Mouse (Mus musculus): Measurements from ENCODE around the gene Asb17. TPM values are rescaled to one million over a fixed set of nuclear protein-coding genes. Genes with fewer than 3 reads are reported as not detected.
"Not testable (repeated sequence)": the region's sequence is repeated elsewhere in the genome, so short reads cannot be mapped to it uniquely, and the experiment has no call there.

The Asb17 gene
- polyA plus RNA-seq, 1 experiment from 2014 or later: not detected

- H3K36me3 ChIP-seq (ENCODE audit: inconsistent target): no peaks in the 10 kb centered on the region
- 92% methylated on average over 4 of the region's 4 CpGs for WGBS (ENCODE audit: missing documents)
- no peak overlapping the region for H3K27ac ChIP-seq
- H3K4me3 ChIP-seq (ENCODE audit: inconsistent target): no peak overlapping the region
- H3K79me2 ChIP-seq (ENCODE audit: inconsistent target): no peaks in the 10 kb centered on the region
Measured at GRCm38 (mm10) chr3:153846109-153846508, 2.1 kb downstream of the Asb17 start.

- Histone ChIP-seq H3K27ac (no peak overlapping the region), H3K79me2 (ENCODE audit: inconsistent target) (no peaks in the 10 kb centered on the region), H3K36me3 (ENCODE audit: inconsistent target) (no peaks in the 10 kb centered on the region), H3K4me3 (ENCODE audit: inconsistent target) (no peak overlapping the region)
- WGBS (ENCODE audit: missing documents): 89% methylated on average over 7 of the region's 7 CpGs
Measured at GRCm38 (mm10) chr3:153847207-153847733, 3.3 kb downstream of the Asb17 start.

GRCm38 (mm10) chr3:153849368-153850015 is 5.5 kb downstream of the Asb17 start:
- H3K4me3 ChIP-seq (ENCODE audit: inconsistent target): no peak overlapping the region
- H3K27ac ChIP-seq: no peak overlapping the region
- no peaks in the 10 kb centered on the region for H3K36me3 ChIP-seq (ENCODE audit: inconsistent target)
- H3K79me2 ChIP-seq (ENCODE audit: inconsistent target): no peaks in the 10 kb centered on the region
- 14% methylated on average over 3 of the region's 5 CpGs for WGBS (ENCODE audit: missing documents)

GRCm38 (mm10) chr3:153850759-153851158 is 6.8 kb downstream of the Asb17 start:
- Histone ChIP-seq H3K79me2 (ENCODE audit: inconsistent target) (no peaks in the 10 kb centered on the region), H3K4me3 (ENCODE audit: inconsistent target) (no peak overlapping the region), H3K27ac (no peak overlapping the region), H3K36me3 (ENCODE audit: inconsistent target) (no peaks in the 10 kb centered on the region)
- whole genome bisulfite sequencing (ENCODE audit: missing documents): 94% methylated on average over 7 of the region's 7 CpGs

- Histone ChIP-seq H3K79me2 (ENCODE audit: inconsistent target) (no peaks in the 10 kb centered on the region), H3K36me3 (ENCODE audit: inconsistent target) (no peaks in the 10 kb centered on the region), H3K4me3 (ENCODE audit: inconsistent target) (no peak overlapping the region), H3K27ac (no peak overlapping the region)
- 81% methylated on average over 6 of the region's 8 CpGs for WGBS (ENCODE audit: missing documents)
Measured at GRCm38 (mm10) chr3:153852266-153852665, 8.3 kb downstream of the Asb17 start.

GRCm38 (mm10) chr3:153858350-153859001 is 14.5 kb downstream of the Asb17 start:
- no peak overlapping the region for H3K27ac ChIP-seq
- no peak overlapping the region for H3K4me3 ChIP-seq (ENCODE audit: inconsistent target)
- no peaks in the 10 kb centered on the region for H3K36me3 ChIP-seq (ENCODE audit: inconsistent target)
- WGBS (ENCODE audit: missing documents): 87% methylated on average over 10 of the region's 10 CpGs
- no peaks in the 10 kb centered on the region for H3K79me2 ChIP-seq (ENCODE audit: inconsistent target)

- H3K27ac ChIP-seq: not testable (repeated sequence)
Measured at GRCm38 (mm10) chr3:153860392-153860791, 16.4 kb downstream of the Asb17 start.

GRCm38 (mm10) chr3:153863816-153864215 is 19.8 kb downstream of the Asb17 start:
- Histone ChIP-seq H3K36me3 (ENCODE audit: inconsistent target) (no peaks in the 10 kb centered on the region), H3K4me3 (ENCODE audit: inconsistent target) (no peak overlapping the region), H3K79me2 (ENCODE audit: inconsistent target) (no peaks in the 10 kb centered on the region), H3K27ac (no peak overlapping the region)
- WGBS (ENCODE audit: missing documents): 11% methylated on average over 1 of the region's 2 CpGs

More at GRCm38 (mm10) chr3:153860392-153860791, 16.4 kb downstream of the Asb17 start:
- not testable (repeated sequence) for H3K4me3 ChIP-seq (ENCODE audit: inconsistent target); H3K79me2 ChIP-seq (ENCODE audit: inconsistent target); H3K36me3 ChIP-seq (ENCODE audit: inconsistent target)
- WGBS (ENCODE audit: missing documents): 92% methylated on average over 7 of the region's 8 CpGs

- Histone ChIP-seq H3K27ac (no peak overlapping the region), H3K79me2 (ENCODE audit: inconsistent target) (no peaks in the 10 kb centered on the region), H3K36me3 (ENCODE audit: inconsistent target) (no peaks in the 10 kb centered on the region), H3K4me3 (ENCODE audit: inconsistent target) (no peak overlapping the region)
- 38% methylated on average over 4 of the region's 4 CpGs for WGBS (ENCODE audit: missing documents)
Measured at GRCm38 (mm10) chr3:153864636-153865429, 20.8 kb downstream of the Asb17 start.

GRCm38 (mm10) chr3:153867149-153868136 is 23.4 kb downstream of the Asb17 start:
- H3K36me3 ChIP-seq (ENCODE audit: inconsistent target): no peaks in the 10 kb centered on the region
- no peak overlapping the region for H3K27ac ChIP-seq
- WGBS (ENCODE audit: missing documents): 77% methylated on average over 14 of the region's 14 CpGs
- no peaks in the 10 kb centered on the region for H3K79me2 ChIP-seq (ENCODE audit: inconsistent target)
- no peak overlapping the region for H3K4me3 ChIP-seq (ENCODE audit: inconsistent target)

- Histone ChIP-seq H3K79me2 (ENCODE audit: inconsistent target) (no peaks in the 10 kb centered on the region), H3K27ac (no peak overlapping the region), H3K36me3 (ENCODE audit: inconsistent target) (no peaks in the 10 kb centered on the region), H3K4me3 (ENCODE audit: inconsistent target) (no peak overlapping the region)
- WGBS (ENCODE audit: missing documents): 90% methylated on average over 5 of the region's 5 CpGs
Measured at GRCm38 (mm10) chr3:153871396-153871795, 27.4 kb downstream of the Asb17 start.

- Histone ChIP-seq H3K27ac (no peak overlapping the region), H3K79me2 (ENCODE audit: inconsistent target) (no peaks in the 10 kb centered on the region), H3K4me3 (ENCODE audit: inconsistent target) (no peak overlapping the region)
Measured at GRCm38 (mm10) chr3:153886296-153886695, 42.3 kb downstream of the Asb17 start.

GRCm38 (mm10) chr3:153888141-153888540 is 44.1 kb downstream of the Asb17 start:
- Histone ChIP-seq H3K27ac (no peak overlapping the region), H3K79me2 (ENCODE audit: inconsistent target) (no peaks in the 10 kb centered on the region), H3K36me3 (ENCODE audit: inconsistent target) (no peaks in the 10 kb centered on the region), H3K4me3 (ENCODE audit: inconsistent target) (no peak overlapping the region)
- 96% methylated on average over 6 of the region's 6 CpGs for WGBS (ENCODE audit: missing documents)

More at GRCm38 (mm10) chr3:153886296-153886695, 42.3 kb downstream of the Asb17 start:
- no peaks in the 10 kb centered on the region for H3K36me3 ChIP-seq (ENCODE audit: inconsistent target)

All from macrophage (primary cell).